Mouse (Mus musculus) embryonic facial prominence, embryonic 15.5 days (tissue): Measurements from ENCODE around the gene Wls. TPM values are rescaled to one million over a fixed set of nuclear protein-coding genes. Genes with fewer than 3 reads are reported as not detected.

ENCODE experiments used
- ATAC-seq: fragments of 200-750 bp; cut with Nextera tagmentation; 2 replicates; pipeline ENCODE4 v1.8.0; 2017; ENCODE audit warnings: low read depth, moderate TSS enrichment; ENCODE audit not compliant: insufficient number of reproducible peaks, low FRiP score, low TSS enrichment
- H3K27ac ChIP-seq: fragments of 300-500 bp; sonication (generic); replicated peaks from 2 replicates; pipeline ENCODE4 v1.5.1; 2015; ENCODE audit warnings: mild to moderate bottlenecking, inconsistent platforms
- H3K27me3 ChIP-seq: fragments of 300-500 bp; sonication (generic); 2 replicates; pipeline ENCODE4 v1.6.1; 2015; ENCODE audit warnings: inconsistent platforms
- H3K36me3 ChIP-seq: fragments of 300-500 bp; sonication (generic); 2 replicates; pipeline ENCODE4 v1.6.1; 2015; ENCODE audit warnings: mild to moderate bottlenecking, inconsistent platforms
- H3K4me1 ChIP-seq: fragments of 300-500 bp; sonication (generic); 2 replicates; pipeline ENCODE4 v1.6.1; 2015; ENCODE audit warnings: inconsistent platforms
- H3K4me2 ChIP-seq: fragments of 300-500 bp; sonication (generic); replicated peaks from 2 replicates; pipeline ENCODE4 v1.6.1; 2015; ENCODE audit warnings: mild to moderate bottlenecking, inconsistent platforms
- H3K4me3 ChIP-seq: fragments of 300-500 bp; sonication (generic); replicated peaks from 2 replicates; pipeline ENCODE4 v1.5.1; 2015; ENCODE audit warnings: mild to moderate bottlenecking, inconsistent platforms
- H3K9ac ChIP-seq: fragments of 300-500 bp; sonication (generic); 2 replicates; pipeline ENCODE4 v1.6.1; 2015; ENCODE audit warnings: inconsistent platforms
- H3K9me3 ChIP-seq: fragments of 300-500 bp; sonication (generic); replicated peaks from 2 replicates; pipeline ENCODE4 v1.6.1; 2016; ENCODE audit warnings: inconsistent platforms
- WGBS: fragments of 180-500 bp; shearing (Covaris S2); methylation state at CpG from one replicate; pipeline ENCODE4 v1.1.7; 2015; 5-methylcytosine and 5-hydroxymethylcytosine counted together
- polyA plus RNA-seq: library from polyadenylated mRNA; unstranded; fragments of >200 nt; fragmentation: Nextera tagmentation; extraction: Ambion mirVana; gene quantifications from 2 replicates; pipeline ENCODE4 v1.2.1, GENCODE M21; 2015

Gene Wls
- 162 and 168 TPM in 2 replicates for polyA plus RNA-seq

GRCm38 (mm10) chr3:159839481-159839880 is at the start of gene Wls:
TSS of gene Wls (plus strand) at chr3:159839672.
- Histone ChIP-seq H3K27ac (peak within 1 kb of the TSS; percentile 94), H3K4me2 (peak within 1 kb of the TSS; percentile 61), H3K4me1 (peaks cover 4% of the 10 kb centered on the region), H3K4me3 (peak within 1 kb of the TSS; percentile 71), H3K9ac (peak within 1 kb of the TSS; percentile 69), H3K27me3 (no peaks in the 10 kb centered on the region), H3K9me3 (no peaks in the 10 kb centered on the region), H3K36me3 (no peaks in the 10 kb centered on the region)
- WGBS, result under 1% methylated on average over 21 of the region's 21 CpGs
- peak; percentile 89 for ATAC-seq

- H3K4me2 ChIP-seq, result no peak overlapping the region
- 44% methylated on average over 2 of the region's 2 CpGs for WGBS
- H3K9ac ChIP-seq, result no peak overlapping the region
- H3K4me1 ChIP-seq, result no peaks in the 10 kb centered on the region
- H3K36me3 ChIP-seq, result no peaks in the 10 kb centered on the region
- ATAC-seq, result no peak
- no peak overlapping the region for H3K27ac ChIP-seq
- no peaks in the 10 kb centered on the region for H3K27me3 ChIP-seq
- H3K9me3 ChIP-seq, result no peaks in the 10 kb centered on the region
- H3K4me3 ChIP-seq, result no peak overlapping the region
Measured at GRCm38 (mm10) chr3:159789781-159790180, 49.7 kb upstream of the Wls start.

DNA sequence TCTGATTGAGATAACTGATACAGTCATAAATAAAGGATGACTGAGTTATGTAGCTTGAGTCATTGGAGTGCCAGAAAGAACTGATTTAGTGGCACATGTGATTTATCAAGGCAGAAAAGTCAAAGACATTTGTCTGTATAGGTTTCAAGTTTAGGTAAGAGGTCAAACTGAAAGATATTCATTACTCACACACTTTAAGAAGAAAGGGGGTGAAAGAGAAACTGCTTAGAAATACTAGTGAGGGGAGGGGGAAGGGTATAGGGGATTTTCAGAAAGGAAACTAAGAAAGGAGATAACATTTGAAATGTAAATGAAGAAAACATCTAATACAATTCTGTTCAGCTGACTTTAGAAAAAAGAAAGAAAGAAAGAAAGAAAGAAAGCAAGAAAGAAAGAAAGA is 7.9 kb upstream of the Wls start:
- no peak for ATAC-seq
- no peak overlapping the region for H3K27ac ChIP-seq
- H3K27me3 ChIP-seq, result no peaks in the 10 kb centered on the region
- no peak overlapping the region for H3K9ac ChIP-seq
- H3K9me3 ChIP-seq, result no peaks in the 10 kb centered on the region
- no peak overlapping the region for H3K4me3 ChIP-seq
- H3K36me3 ChIP-seq, result no peaks in the 10 kb centered on the region
- no peaks in the 10 kb centered on the region for H3K4me1 ChIP-seq
- no peak overlapping the region for H3K4me2 ChIP-seq

GRCm38 (mm10) chr3:159840002-159840816 is 737 bp downstream of the Wls start:
- Histone ChIP-seq H3K4me2 (peak overlapping the region; percentile 61), H3K4me1 (peaks cover 4% of the 10 kb centered on the region), H3K4me3 (peak overlapping the region; percentile 71), H3K27me3 (no peaks in the 10 kb centered on the region), H3K9ac (peak overlapping the region; percentile 69), H3K27ac (peak overlapping the region; percentile 94), H3K9me3 (no peaks in the 10 kb centered on the region), H3K36me3 (no peaks in the 10 kb centered on the region)
- peak; percentile 66 for ATAC-seq
- WGBS, result under 1% methylated on average over 27 of the region's 27 CpGs

- peak overlapping the region; percentile 61 for H3K4me2 ChIP-seq
- H3K36me3 ChIP-seq, result no peaks in the 10 kb centered on the region
- H3K9me3 ChIP-seq, result no peaks in the 10 kb centered on the region
- peak overlapping the region; percentile 69 for H3K9ac ChIP-seq
- ATAC-seq, result peak; percentile 25; the same call in 1 of the 2 replicates
- WGBS, result 0% methylated on average over 12 of the region's 12 CpGs
- H3K4me1 ChIP-seq, result peaks cover 4% of the 10 kb centered on the region
- no peaks in the 10 kb centered on the region for H3K27me3 ChIP-seq
- H3K4me3 ChIP-seq, result peak overlapping the region; percentile 71
- peak overlapping the region; percentile 94 for H3K27ac ChIP-seq
Measured at GRCm38 (mm10) chr3:159840817-159841390, 1.4 kb downstream of the Wls start.

DNA sequence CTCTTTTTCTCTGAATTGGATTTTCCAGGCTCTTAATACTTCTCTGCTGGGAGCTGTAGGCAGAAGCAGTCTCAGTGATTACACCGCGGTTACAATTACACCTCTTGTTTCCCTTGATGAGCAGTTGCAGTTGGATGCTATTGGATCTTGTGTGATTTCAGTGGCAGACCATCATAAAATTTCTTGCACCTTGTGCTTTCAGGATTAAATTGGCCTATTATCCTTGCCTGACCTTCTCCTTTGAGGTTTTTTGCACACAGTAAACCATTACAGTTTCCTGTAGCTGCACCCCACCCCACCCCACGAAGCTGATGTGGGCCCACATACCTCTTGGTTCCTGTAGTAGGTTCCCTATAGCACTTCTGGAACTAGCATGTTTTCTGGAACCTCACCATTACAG is 2.0 kb downstream of the Wls start:
- Histone ChIP-seq H3K4me3 (peak overlapping the region; percentile 71), H3K4me1 (peaks cover 4% of the 10 kb centered on the region), H3K9me3 (no peaks in the 10 kb centered on the region), H3K36me3 (no peaks in the 10 kb centered on the region), H3K27me3 (no peaks in the 10 kb centered on the region), H3K4me2 (peak overlapping the region; percentile 61), H3K27ac (peak overlapping the region; percentile 94; the same call in 1 of the 2 replicates), H3K9ac (peak overlapping the region; percentile 69; the same call in 1 of the 2 replicates)
- ATAC-seq, result no peak
- 5% methylated on average over 3 of the region's 3 CpGs for WGBS

DNA sequence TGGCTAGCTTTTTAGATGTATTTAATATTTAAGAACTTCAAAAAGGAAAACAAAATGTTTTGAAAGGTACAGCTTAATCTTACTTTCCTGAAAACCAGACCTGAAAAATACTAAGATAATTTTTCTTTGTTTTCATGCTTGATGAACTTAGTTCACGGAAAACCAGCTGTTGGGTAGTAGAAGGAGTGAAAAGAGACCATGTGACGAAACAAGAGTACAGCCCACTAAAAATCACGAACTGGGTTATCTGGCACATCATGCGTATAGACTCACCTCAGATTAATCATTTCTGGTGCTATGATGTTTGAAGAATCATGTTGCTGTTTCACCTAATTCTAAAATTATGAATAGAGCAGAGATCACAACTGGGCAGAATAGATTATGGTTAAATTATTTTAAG is 3.7 kb downstream of the Wls start:
- Histone ChIP-seq H3K27me3 (no peaks in the 10 kb centered on the region), H3K4me1 (peaks cover 8% of the 10 kb centered on the region), H3K4me3 (no peak overlapping the region), H3K9ac (no peak overlapping the region), H3K9me3 (no peaks in the 10 kb centered on the region), H3K27ac (no peak overlapping the region), H3K36me3 (no peaks in the 10 kb centered on the region), H3K4me2 (no peak overlapping the region)
- ATAC-seq, result no peak
- WGBS, result 53% methylated on average over 4 of the region's 4 CpGs

- Histone ChIP-seq H3K36me3 (no peaks in the 10 kb centered on the region), H3K4me2 (no peak overlapping the region), H3K27me3 (no peaks in the 10 kb centered on the region), H3K4me1 (0 out of 2 replicates have a peak, but pooled peaks cover 4% of the 10 kb centered on the region), H3K27ac (peak overlapping the region; percentile 4; the same call in 1 of the 2 replicates), H3K9me3 (no peaks in the 10 kb centered on the region), H3K4me3 (no peak overlapping the region), H3K9ac (no peak overlapping the region)
- ATAC-seq, result no peak
- 38% methylated on average over 2 of the region's 2 CpGs for WGBS
Measured at GRCm38 (mm10) chr3:159847410-159848016, 8.0 kb downstream of the Wls start.

GRCm38 (mm10) chr3:159848156-159848555 is 8.7 kb downstream of the Wls start:
- no peaks in the 10 kb centered on the region for H3K36me3 ChIP-seq
- 0 out of 2 replicates have a peak, but pooled peaks cover 4% of the 10 kb centered on the region for H3K4me1 ChIP-seq
- H3K27me3 ChIP-seq, result no peaks in the 10 kb centered on the region
- H3K27ac ChIP-seq, result no peak overlapping the region
- ATAC-seq, result no peak
- no peak overlapping the region for H3K4me2 ChIP-seq
- no peak overlapping the region for H3K9ac ChIP-seq
- no peaks in the 10 kb centered on the region for H3K9me3 ChIP-seq
- H3K4me3 ChIP-seq, result no peak overlapping the region

GRCm38 (mm10) chr3:159851476-159851875 is 12.0 kb downstream of the Wls start:
- no peaks in the 10 kb centered on the region for H3K36me3 ChIP-seq
- H3K4me2 ChIP-seq, result no peak overlapping the region
- 0 out of 2 replicates have a peak, but pooled peaks cover 4% of the 10 kb centered on the region for H3K4me1 ChIP-seq
- no peak overlapping the region for H3K4me3 ChIP-seq
- H3K9me3 ChIP-seq, result no peaks in the 10 kb centered on the region
- H3K9ac ChIP-seq, result no peak overlapping the region
- ATAC-seq, result no peak
- no peak overlapping the region for H3K27ac ChIP-seq
- no peaks in the 10 kb centered on the region for H3K27me3 ChIP-seq
- WGBS, result 60% methylated on average over 2 of the region's 2 CpGs

- Histone ChIP-seq H3K27ac (no peak overlapping the region), H3K4me2 (no peak overlapping the region), H3K9ac (no peak overlapping the region), H3K4me1 (no peaks in the 10 kb centered on the region), H3K27me3 (no peaks in the 10 kb centered on the region), H3K9me3 (no peaks in the 10 kb centered on the region), H3K36me3 (no peaks in the 10 kb centered on the region), H3K4me3 (no peak overlapping the region)
- WGBS, result 69% methylated on average over 2 of the region's 2 CpGs
- no peak for ATAC-seq
Measured at GRCm38 (mm10) chr3:159851980-159852379, 12.5 kb downstream of the Wls start.
